Mouse (Mus musculus) hematopoietic stem cell, adult 5-6 weeks (primary cell): Measurements from ENCODE around the gene Rabep2. TPM values are rescaled to one million over a fixed set of nuclear protein-coding genes. Genes with fewer than 3 reads are reported as not detected.
"Not testable (repeated sequence)": the region's sequence is repeated elsewhere in the genome, so short reads cannot be mapped to it uniquely, and the experiment has no call there.

Source experiments
- ATAC-seq, 2 experiments: fragments of 125-278 bp in 1 of 2; replicated peaks in 1 of 2; 2 replicates each; pipeline ENCODE4 v1.8.0; 2016 to 2017; ENCODE audit warnings: inconsistent platforms in 2 of 2, mild to moderate bottlenecking in 2 of 2, moderate number of reproducible peaks in 2 of 2, low read depth in 1 of 2, moderate TSS enrichment in 1 of 2; ENCODE audit not compliant: low FRiP score in 2 of 2, poor library complexity in 2 of 2, severe bottlenecking in 2 of 2, insufficient read depth in 1 of 2, low TSS enrichment in 1 of 2
- total RNA-seq: library from RNA; stranded (forward); fragments of 172-1452, 232-1000 nt; gene quantifications from 2 replicates; pipeline ENCODE4 v1.2.3, GENCODE M21; 2017

Gene Rabep2
- total RNA-seq, 1 experiment from 2014 or later = 36.4 TPM

DNA sequence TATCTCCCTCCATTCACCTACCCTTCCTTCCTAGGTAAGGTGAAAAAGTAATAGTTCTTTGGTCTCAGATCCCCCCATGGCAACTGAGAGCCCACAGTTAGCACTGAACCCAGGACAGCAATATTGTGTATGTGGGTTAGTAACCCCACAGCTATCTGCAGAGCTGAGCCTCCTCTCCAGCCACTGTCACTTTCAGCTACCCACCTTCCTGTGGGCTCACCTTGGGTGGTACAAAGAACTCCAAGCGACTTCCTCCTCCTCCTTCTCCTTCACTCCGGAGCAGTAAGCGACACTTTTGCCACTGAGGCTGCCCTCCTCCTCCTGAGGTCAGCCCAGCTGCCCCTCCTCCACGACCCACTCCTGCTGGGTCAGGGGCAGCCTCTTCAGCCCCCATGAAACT is 43.3 kb downstream of the Rabep2 start:
- no peak for ATAC-seq

DNA sequence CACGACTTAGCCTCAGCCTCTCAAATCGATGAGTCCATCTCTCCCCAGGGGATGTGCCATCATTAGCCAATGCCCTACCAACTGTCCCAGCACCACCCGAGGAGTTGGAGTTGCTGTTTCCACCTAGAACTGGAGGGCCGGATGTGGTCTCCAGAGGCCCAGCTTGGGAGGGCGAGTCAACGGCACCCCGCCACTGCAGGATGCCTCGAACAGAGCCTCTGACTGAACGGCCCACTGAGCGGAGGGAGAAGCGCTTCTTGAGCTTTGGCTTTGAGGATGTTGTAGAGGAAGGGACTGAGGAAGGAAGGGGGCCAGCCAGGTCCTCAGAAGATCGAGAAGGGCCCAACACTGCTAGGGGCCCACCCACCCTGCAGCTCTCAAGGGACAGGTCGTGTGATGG is 43.7 kb downstream of the Rabep2 start:
- peak; percentile 38 for ATAC-seq

DNA sequence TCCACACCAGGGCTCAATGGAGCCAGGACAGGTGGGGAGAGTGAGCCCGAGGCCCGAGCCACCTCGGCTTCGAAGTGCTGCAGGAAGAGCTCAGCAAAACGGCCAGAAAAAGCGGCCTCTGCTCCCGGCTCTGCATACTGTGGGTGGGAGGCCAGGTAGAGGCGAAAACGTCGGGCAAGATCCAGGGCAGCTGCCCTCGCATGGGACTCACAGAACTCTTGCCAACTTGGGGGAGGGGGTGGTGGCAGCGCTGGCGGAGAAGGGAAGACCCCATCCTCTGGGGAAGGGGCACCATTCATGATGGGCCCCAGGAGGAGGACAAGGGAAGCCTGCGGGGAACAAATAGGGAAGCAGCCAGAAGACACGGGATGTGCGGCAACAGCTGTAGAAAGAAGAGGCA is 44.2 kb downstream of the Rabep2 start:
- no peak for ATAC-seq

- no peak for ATAC-seq
Measured at GRCm38 (mm10) chr7:126473470-126474086, 45.0 kb downstream of the Rabep2 start.

GRCm38 (mm10) chr7:126474486-126474955 is 46.0 kb downstream of the Rabep2 start:
- no peak for ATAC-seq

- peak; percentile 77 to 81 for ATAC-seq
Measured at GRCm38 (mm10) chr7:126474993-126475581, 46.5 kb downstream of the Rabep2 start, which contains the start of gene Sh2b1. TSS of gene Sh2b1 (minus strand) at chr7:126475424.

GRCm38 (mm10) chr7:126481699-126482098 is 53.1 kb downstream of the Rabep2 start:
- ATAC-seq = no peak

- peak; percentile 79 to 87 for ATAC-seq
Measured at GRCm38 (mm10) chr7:126482392-126482871, 53.9 kb downstream of the Rabep2 start.

DNA sequence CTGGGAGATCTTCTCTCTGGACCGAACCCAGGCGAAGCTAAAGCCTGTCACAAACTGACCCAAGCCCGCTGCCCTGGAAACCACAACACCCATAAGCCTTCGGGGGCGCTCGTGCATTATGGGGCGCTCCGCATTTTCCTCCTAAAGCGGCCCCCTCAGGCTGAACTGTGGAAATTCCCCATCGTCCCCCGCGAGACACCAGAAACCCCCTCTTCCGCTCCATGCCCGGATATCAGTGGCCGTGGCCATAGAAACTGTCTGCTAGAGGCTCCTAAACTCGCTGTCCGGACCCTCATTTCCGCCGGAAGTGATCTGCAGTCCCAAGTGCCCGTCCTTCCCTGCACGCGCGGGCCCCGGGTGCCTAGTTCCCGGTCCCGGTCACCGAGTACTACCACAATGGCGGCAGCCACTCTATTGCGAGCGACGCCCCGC is 58.5 kb downstream of the Rabep2 start, which contains the start of gene Tufm:
Tufm (plus strand) TSS at position 310 of the 432 bp plus-strand sequence.
- ATAC-seq = peak; percentile 84 to 85

DNA sequence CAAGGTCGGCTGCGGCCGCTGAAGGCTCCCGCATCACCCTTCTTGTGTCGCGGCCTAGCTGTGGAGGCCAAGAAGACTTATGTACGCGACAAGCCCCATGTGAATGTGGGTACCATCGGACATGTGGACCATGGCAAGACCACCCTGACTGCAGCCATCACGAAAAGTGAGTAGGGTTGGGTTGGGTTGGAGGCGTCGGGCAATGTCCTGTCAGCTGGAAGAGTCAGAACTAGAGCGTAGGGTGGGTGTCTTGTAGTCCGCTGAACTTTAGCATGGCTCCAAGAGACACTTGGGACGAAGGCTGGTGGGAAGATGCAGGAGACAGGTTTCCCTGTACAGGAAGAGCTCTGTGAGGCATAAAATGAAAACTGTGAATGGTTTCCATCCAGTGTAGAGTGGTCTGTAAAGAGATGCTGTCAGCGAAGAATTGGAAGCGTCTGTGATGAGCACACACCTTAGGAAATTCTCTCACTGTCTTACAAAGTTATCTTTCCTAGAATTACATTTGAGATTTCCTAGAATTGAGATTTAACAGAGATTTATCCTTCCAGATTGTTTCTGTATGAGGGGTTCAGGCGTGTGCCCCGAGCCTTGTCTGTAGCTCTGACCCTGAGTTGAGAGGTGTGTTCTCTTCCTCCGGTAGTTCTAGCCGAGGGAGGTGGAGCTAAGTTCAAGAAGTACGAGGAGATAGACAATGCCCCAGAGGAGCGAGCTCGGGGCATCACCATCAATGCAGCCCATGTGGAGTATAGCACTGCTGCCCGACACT is 59.2 kb downstream of the Rabep2 start:
- ATAC-seq = not testable (repeated sequence)

DNA sequence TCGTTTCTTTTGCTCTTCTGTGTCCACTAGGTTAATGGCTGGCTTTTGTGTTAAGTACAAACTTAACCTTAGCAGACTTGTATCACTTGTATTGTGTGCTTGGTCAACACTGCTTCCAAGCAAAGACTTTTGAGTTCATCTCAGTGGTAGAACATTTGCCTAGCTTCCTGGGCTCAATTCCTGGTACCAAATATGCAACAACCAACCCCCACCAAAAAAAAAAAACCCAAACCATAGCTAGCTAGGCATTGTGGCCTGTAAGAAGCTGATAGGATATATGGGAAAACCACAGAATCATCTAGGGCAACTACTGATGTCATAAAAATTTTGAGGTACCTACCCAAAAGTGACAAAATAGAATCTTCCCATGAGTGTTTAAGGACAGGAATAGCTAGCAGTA is 62.4 kb downstream of the Rabep2 start:
- ATAC-seq = no peak

DNA sequence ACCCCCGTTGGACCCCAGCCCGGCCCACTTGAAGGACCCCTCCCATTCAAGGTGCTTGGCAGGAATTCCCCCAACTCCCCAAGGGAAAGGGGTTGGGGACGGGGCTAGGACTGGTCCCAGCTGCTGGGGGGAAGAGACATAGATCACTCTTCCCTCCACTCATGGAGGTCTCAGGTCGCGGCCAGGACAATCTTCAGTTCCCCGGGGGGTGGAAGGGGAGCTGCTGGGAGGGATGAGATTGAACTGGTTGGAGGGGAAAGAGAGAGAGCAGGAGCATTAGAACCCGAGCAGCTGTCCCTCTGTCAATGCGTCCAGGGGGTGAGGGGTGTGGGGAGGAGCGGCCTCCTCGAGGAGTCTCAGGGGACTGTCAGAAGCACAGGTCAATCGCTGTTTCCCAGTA is 63.4 kb downstream of the Rabep2 start:
- no peak for ATAC-seq

DNA sequence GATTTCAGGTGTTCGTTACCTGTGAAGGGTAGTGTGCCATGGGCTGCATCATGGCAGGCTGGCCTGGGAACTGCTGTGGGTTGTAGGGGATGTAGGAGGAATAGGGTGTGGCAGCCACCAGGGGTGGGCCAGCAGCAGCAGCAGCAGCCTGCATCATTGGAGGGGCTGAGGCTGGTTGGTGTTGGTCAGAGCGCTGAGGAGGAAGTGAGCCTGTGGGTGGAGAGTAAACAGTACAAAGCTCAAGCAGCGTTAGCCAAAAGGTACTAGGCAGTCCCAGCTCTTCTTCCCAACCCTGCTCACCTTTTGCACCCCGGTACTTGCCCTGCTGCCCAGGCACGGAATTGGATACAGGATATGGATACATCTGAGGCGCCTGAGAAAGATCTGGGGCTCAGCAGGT is 65.6 kb downstream of the Rabep2 start:
- ATAC-seq = no peak

DNA sequence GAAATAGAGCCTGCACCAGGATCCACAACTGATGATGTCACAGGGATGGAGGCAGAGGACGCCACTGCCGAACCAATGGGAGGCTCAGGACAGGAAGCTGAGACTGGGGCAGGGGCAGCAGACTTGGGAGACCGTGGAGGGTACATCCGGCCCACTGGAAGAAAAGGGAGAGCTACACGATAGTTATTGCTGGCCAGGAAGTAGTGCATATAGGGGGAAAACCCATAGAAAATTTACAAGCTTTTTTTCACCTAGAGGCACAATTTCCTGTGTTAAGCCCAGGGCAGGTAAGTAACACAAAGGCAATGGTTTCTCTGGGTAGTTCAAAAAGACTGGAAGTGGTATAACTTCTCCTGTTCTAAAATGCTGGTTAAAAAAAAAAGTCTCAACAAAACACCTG is 67.9 kb downstream of the Rabep2 start:
- no peak for ATAC-seq

DNA sequence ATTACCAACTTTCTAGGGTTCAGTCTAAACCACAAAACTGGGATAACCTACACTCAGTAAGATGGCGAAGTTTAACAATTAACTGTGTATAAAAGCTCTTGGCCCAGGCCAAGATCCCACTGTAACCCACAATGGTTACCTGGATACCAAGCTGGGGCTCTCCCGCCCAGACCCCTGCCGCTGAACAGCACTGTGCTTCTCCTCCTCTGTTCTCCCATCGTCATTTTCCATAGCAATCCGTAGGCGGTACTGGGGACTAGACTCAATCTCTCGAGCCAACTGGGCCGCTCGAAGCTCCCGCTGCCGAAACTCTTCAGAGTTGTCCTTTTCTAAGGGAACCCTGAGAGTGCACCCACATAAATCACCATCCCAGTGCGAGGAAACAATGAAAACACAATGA is 69.4 kb downstream of the Rabep2 start:
- no peak for ATAC-seq
